Mouse (Mus musculus) left cerebral cortex, adult 2 months (tissue): ENCODE results near the gene Plekha3. TPM values are rescaled to one million over a fixed set of nuclear protein-coding genes. Genes with fewer than 3 reads are reported as not detected.

Experiments used
- DNase-seq, 2 experiments: peaks; one replicate each; pipeline ENCODE4 v3.0.0; 2021 to 2022; ENCODE audit warnings: low spot score in 2 of 2, mixed read lengths in 1 of 2; ENCODE audit errors: extremely low spot score in 1 of 2
- H3K27ac ChIP-seq: fragments of 200-600 bp; 2 replicates; pipeline ENCODE4 v1.8.1; 2022
- H3K4me3 ChIP-seq: fragments of 200-600 bp; 2 replicates; pipeline ENCODE4 v1.8.1; 2022
- CTCF ChIP-seq: fragments of 200-600 bp; IDR thresholded peaks from 2 replicates; pipeline ENCODE4 v1.8.1; 2022; ENCODE audit warnings: antibody characterized with exemption, mild to moderate bottlenecking, moderate library complexity
- intact Hi-C: fragments of 180-260 bp; cut with DNase I; formaldehyde crosslinking; loops from one replicate; pipeline ENCODE4 v1.15.1; 2025
- long read RNA-seq, 2 experiments: library from polyadenylated mRNA; stranded (forward); transcript quantifications; one replicate each; pipeline ENCODE4 v2.0.0; 2021; ENCODE audit warnings: borderline mapping rate in 2 of 2
- total RNA-seq, 2 experiments: library from RNA; stranded (reverse); gene quantifications; 2 replicates each; pipeline ENCODE4 v1.2.3; 2021

Plekha3 gene
- 10 to 100 TPM; 40.5 to 41.4 TPM for total RNA-seq
- long read RNA-seq, experiment 1, transcript Plekha3-201 (8 exons, 2,534 nt): major isoform, 52 of 56 reads
- long read RNA-seq, experiment 1, partial matches to known transcripts: 0 of 56 reads
- long read RNA-seq, experiment 1, other reads (novel, unspliced or antisense): 4 of 56 reads
- long read RNA-seq, experiment 2, transcript Plekha3-201 (8 exons, 2,534 nt): major isoform, 39 of 42 reads
- long read RNA-seq, experiment 2, partial matches to known transcripts: 1 of 42 reads
- long read RNA-seq, experiment 2, other reads (novel, unspliced or antisense): 2 of 42 reads

DNA sequence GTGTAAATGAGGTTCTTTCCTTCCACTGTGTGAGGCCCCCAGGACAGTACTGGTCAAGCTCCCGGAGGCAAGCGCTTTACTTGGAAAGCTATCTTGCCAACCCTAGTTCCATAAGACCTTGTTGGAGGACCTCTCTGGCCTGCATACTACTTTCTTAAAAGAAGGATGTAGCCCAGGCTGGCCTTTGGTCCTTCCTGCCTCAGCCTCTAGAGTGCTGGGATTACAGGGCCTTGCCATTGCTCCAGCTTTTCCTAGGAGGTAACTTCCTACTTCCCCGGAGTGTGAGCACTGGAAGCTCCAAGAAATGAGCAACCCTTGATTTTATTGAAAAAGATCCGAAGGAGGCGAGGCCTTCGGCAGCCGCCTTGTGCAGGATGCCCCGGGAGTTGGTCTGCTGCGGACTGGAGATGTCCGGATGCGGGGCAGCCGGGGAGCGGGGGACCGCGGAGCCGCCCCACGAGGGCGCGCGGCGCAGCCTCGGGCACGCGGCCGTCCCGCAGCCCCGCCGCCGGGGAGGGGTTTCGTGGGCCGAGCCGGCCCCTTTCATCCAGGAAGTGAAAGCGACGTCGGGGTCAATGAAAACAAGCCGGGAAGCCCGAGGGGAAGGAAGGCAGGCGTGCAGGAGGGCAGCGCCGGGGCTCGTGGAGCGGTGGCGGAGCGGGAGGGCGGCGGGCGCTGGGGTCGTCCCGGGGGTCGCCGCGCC, at the start of gene Plekha3:
Plekha3 (plus strand) TSS at position 557 of the 703 bp plus-strand sequence.
- Histone ChIP-seq H3K4me3 (peak within 1 kb of the TSS; percentile 84), H3K27ac (peak within 1 kb of the TSS; percentile 90)
- TF ChIP-seq CTCF: no peak
- peak; percentile 87 for DNase-seq
- intact Hi-C loops: no loop called here

DNA sequence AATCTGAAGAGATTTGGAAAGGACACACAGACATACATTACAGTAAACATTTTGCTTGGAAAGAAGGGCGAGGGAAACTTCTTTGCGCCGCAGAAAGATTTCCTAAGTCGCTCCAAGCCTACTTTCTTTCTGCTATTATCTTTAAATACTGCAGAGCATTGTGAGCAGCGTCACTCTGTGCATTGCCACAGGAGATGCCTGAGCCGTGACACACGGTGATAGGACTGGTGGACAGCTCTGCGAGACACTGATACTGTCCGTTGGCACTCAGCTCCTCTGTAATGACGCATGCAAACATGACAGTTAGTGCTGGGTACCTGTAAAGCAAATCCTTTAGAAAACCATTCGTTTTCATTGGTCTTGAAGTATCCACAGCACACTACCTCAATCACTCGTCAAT, 44.8 kb upstream of the Plekha3 start:
- no peak overlapping the region for H3K27ac ChIP-seq
- TF ChIP-seq CTCF: no peak
- no peak overlapping the region for H3K4me3 ChIP-seq
- intact Hi-C loops: no loop called here
- DNase-seq: no peak

DNA sequence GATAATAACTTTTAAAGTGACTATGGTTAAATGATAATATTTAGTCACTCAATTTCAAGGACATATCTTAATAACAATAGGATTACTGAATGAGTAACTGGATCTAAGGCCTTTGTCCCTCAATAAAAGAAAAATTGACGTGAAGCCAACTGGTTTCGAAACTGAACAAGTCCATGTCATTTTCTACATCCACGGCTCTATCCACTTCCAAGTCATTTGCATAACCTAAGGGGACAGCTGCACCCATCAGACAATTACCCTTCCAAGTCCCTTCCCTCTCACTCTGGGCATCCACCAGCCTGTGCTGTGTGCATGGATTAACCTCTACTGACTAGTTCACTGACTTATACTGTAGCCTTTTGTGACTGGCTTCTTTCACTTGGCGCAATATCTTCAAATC, 43.5 kb upstream of the Plekha3 start:
- Histone ChIP-seq H3K27ac (no peak overlapping the region), H3K4me3 (no peak overlapping the region)
- no peak for DNase-seq
- intact Hi-C loops: no loop called here
- TF ChIP-seq CTCF: no peak

DNA sequence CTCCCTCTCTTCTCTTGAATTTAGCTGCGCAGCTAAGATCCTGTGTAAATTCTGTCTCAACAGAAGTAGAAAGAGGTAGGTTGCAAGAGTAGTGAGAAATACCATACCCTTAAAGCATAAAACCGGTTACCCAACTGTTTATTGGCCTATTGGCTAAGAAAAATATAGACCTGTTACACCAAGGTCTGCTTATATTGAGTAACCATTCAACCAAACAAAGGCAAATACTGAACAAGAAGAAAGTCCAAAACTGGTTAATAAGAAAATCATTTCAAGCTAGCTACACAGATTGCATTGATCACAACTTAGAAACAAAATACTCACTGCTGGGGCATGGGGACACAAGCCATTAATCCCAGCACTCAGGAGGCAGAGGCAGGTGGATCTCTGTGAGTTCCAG, 35.4 kb upstream of the Plekha3 start:
- intact Hi-C loops: no loop called here
- no peak for DNase-seq
- Histone ChIP-seq H3K27ac (no peak overlapping the region), H3K4me3 (no peak overlapping the region)
- TF ChIP-seq CTCF: no peak

DNA sequence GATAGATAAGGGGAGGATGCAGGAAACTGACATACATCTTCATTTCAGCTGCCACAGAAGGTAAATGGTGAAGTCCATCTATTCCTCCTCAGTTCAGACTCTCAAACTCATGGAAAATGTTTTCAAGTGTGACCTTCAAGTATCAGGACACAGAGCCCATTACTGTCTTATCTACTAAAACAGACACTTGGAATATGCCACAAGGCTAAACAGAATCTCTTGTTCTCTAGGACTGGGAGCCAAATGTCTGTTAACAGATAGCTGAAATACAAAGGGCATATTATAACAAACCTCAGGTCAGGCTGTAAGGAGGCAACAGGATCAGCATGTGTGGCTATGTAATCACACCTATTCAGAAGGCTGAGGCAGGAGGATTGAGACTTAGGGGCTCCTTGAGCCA, 31.3 kb upstream of the Plekha3 start:
- H3K27ac ChIP-seq: no peak overlapping the region
- no peak for DNase-seq
- TF ChIP-seq CTCF: no peak
- intact Hi-C loops: no loop called here
- no peak overlapping the region for H3K4me3 ChIP-seq

DNA sequence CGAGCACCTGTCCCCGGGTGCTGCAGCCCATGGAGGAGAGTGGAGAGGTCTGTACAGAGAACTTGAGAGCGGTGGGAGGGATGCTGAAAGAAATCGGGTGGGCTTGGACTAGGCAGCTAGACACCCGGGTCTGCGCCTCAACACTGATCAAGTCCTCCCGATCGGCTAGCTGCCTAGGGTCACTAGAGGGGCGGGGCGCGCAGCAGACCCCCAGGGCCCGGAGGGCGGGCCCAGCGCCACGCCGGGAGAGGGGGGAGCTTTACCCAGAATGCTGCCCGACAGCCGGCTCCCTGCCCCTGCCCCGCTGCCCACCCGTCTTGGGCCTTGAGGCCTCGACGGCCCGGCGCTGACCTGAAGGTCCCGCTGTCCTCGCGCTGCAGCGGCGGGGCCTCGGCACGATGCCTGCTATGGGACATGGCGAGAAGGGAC, 27.6 kb upstream of the Plekha3 start:
- Histone ChIP-seq H3K4me3 (peak overlapping the region; percentile 73), H3K27ac (peak overlapping the region; percentile 74; the same call in 1 of the 2 replicates)
- no peak for TF ChIP-seq CTCF
- intact Hi-C loops: no loop called here
- peak in 1 of 2 experiments; percentile 20 for DNase-seq

DNA sequence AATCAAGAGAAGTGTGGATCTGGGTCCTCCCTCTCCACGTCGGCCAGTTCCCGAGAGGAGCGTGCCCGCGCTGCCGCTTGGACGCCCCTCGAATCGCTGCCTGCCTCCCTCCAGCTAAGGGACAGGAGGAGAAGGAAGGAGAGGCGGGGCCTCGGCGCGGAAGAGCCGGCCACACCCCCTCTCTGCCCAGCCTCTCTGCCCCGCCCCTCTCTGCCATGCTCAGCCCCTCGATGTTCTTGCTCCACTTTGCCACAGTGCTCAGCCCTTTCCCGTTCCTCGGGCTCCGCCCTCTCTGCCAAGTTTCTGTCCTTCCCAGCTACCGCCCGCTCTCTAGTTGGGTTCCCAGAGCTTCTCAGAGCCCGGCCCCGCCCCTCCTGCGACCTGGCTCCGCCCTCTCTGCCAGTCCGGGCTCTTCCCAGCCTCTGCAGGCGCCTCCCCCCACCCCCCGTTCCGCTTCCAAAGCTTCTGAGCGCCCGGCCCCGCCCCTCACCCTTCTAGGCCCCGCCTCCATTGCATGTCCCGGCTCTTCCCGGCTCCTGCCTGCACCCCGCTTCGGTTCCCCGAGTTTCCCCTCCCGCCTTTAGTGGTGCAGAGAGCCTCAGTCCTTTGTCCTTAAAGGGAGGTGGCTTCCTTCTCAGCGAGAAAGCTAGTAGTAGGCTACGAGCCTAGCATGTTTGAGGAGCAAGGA, 27.1 kb upstream of the Plekha3 start, which contains the start of the genes Prkra and Pjvk:
Prkra (minus strand) TSS at position 133 of the 688 bp plus-strand sequence.
Pjvk (plus strand) TSS at position 594 of the 688 bp plus-strand sequence.
- DNase-seq: peak; percentile 94 to 95
- no peak for TF ChIP-seq CTCF
- Histone ChIP-seq H3K27ac (peak within 1 kb of the TSS; percentile 76), H3K4me3 (peak within 1 kb of the TSS; percentile 73)
- intact Hi-C loops: loop anchor here (1.0 kb wide), 1 partner anchor 25 kb away; the partner anchor contains the start of gene Fkbp7

DNA sequence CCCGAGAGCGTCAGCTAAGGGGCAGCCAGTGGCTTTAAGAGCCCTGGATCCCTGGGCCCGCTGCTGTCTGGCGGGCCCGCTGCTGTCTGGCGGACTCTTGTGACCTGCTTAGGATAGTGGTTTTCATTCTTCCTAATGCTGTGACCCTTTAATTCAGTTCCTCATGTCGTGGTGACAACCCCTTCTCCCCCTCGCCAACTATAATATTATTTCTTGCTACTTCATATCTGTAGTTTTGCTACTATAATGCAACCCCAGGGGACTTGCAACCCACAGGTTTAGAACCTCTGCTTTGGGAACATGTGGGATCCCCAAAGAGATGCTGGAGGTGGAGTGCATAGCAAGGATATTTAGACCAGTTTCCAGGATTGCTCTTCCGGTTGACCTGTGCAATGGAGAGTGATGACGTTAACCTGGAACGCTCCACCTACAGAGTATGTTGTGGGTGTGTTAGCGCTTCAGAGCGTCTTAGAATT, 26.4 kb upstream of the Plekha3 start:
- TF ChIP-seq CTCF: no peak
- DNase-seq: peak in 1 of 2 experiments; percentile 11
- intact Hi-C loops: loop anchor here (1.0 kb wide), 1 partner anchor 25 kb away; the partner anchor contains the start of gene Fkbp7
- Histone ChIP-seq H3K4me3 (peak overlapping the region; percentile 73), H3K27ac (peak overlapping the region; percentile 76)

DNA sequence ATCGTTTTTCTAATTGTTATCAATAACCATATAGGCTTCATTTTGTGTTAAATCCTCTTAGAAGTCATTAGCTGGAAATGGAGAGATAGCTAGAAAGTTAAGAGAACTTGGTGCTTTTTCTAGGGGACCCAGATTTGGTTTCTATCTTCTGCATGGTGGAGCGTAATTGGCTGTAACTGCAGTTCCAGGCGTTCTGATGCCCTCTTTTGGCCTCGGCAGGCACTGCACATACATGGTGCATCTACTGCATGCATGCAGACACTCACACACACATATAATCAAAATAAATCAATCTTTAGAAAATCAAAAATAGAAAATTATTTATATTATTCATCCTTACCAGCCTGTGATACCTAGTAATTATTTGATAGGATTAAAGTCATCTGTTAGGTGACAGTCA, 22.0 kb upstream of the Plekha3 start:
- Histone ChIP-seq H3K4me3 (no peak overlapping the region), H3K27ac (no peak overlapping the region)
- DNase-seq: no peak
- intact Hi-C loops: no loop called here
- TF ChIP-seq CTCF: no peak

DNA sequence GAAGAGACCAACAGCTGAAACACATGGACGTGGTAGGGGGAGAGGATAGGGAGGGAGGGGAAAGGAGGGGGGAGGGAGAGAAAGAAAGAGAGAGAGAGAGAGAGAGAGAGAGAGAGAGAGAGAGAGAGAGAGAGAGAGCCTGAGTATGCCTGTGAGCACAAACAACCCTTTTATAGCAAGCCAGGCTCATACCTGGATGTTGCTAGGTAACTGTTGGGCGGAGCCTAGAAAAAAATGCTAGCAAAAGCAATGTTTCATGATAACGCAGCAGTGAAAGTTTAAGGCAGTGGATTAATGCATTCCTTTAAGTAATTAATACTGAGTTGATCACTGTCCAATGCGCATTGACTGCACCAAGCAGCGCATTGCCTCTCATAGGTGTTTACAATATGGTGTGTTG, 20.4 kb upstream of the Plekha3 start:
- no peak for TF ChIP-seq CTCF
- no peak for DNase-seq
- intact Hi-C loops: no loop called here
- no peak overlapping the region for H3K4me3 ChIP-seq
- no peak overlapping the region for H3K27ac ChIP-seq

DNA sequence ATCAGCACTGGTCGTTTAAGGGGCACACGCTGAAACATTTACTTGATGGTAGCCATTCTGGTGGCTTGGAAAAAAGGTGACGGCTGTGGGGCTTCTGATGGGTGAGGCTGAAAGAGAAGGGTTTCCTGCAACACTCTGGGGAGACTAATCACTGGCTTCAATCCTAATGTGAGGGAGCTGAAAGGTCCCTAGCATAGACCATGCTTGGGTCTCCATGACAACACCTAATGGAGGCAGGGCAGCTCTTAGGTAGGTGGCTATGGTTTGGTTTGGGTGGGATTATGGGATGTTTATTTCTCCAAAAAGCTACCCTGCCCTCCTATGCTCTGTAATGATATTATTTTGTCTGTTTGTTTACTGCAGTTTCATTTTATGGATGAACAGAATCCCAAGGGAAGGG, 19.6 kb upstream of the Plekha3 start:
- Histone ChIP-seq H3K27ac (no peak overlapping the region), H3K4me3 (no peak overlapping the region)
- no peak for TF ChIP-seq CTCF
- intact Hi-C loops: no loop called here
- no peak for DNase-seq

DNA sequence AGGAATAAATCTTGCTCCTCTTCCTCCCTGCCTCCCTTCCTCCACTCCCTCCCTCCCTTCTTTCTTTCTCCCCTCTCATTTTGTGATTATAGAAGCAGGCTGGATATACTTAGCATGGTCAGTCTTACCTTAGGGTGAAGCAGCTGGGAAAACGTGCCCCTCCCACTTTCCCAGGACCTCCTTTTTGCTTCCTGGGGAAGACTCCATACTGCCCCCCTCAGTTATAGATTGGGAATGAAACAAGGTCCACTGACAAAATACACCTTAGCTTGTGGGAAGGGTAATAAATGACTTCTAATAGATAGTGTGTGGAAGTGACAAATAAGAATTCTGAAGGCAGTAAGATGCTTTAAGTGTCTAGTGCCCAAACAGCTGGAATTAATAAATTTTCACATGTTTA, 19.1 kb upstream of the Plekha3 start:
- no peak overlapping the region for H3K27ac ChIP-seq
- intact Hi-C loops: no loop called here
- peak; percentile 27 for TF ChIP-seq CTCF

More for the DNA sequence above, 19.1 kb upstream of the Plekha3 start:
- no peak for DNase-seq
- no peak overlapping the region for H3K4me3 ChIP-seq
